Mouse (Mus musculus) limb, embryonic 11.5 days (tissue): ENCODE data around the gene Chrdl2. TPM values are rescaled to one million over a fixed set of nuclear protein-coding genes. Genes with fewer than 3 reads are reported as not detected.
A peak's percentile ranks its signal among the peaks of the same experiment; 100 is the strongest.

Experiments used
- ATAC-seq: fragments of 200-750 bp; cut with Nextera tagmentation; 2 replicates; pipeline ENCODE4 v1.8.0; 2017; ENCODE audit warnings: low read depth; ENCODE audit not compliant: insufficient number of reproducible peaks, low FRiP score, low TSS enrichment
- DNase-seq: peaks from one replicate; pipeline ENCODE4 v3.0.0-alpha.2; 2015; ENCODE audit warnings: low spot score
- H3K27ac ChIP-seq: fragments of 300-500 bp; sonication (generic); replicated peaks from 2 replicates; pipeline ENCODE4 v1.5.1; 2014; ENCODE audit warnings: low read depth, mild to moderate bottlenecking, low read length
- H3K27me3 ChIP-seq: fragments of 300-500 bp; sonication (generic); 2 replicates; pipeline ENCODE4 v1.6.1; 2014; ENCODE audit warnings: mild to moderate bottlenecking, low read length, mixed read lengths; ENCODE audit not compliant: control insufficient read depth, insufficient read depth
- H3K36me3 ChIP-seq: fragments of 300-500 bp; sonication (generic); 2 replicates; pipeline ENCODE4 v1.6.1; 2014; ENCODE audit warnings: mild to moderate bottlenecking, low read length, moderate library complexity, mixed read lengths; ENCODE audit not compliant: control insufficient read depth, insufficient read depth
- H3K4me1 ChIP-seq: fragments of 300-500 bp; sonication (generic); 2 replicates; pipeline ENCODE4 v1.6.1; 2014; ENCODE audit warnings: low read length, mixed read lengths; ENCODE audit not compliant: control insufficient read depth, insufficient read depth
- H3K4me2 ChIP-seq: fragments of 300-500 bp; sonication (generic); 2 replicates; pipeline ENCODE4 v1.6.1; 2014; ENCODE audit warnings: low read depth, mild to moderate bottlenecking, moderate library complexity; ENCODE audit not compliant: severe bottlenecking
- H3K4me3 ChIP-seq: fragments of 300-500 bp; sonication (generic); 2 replicates; pipeline ENCODE4 v1.5.1; 2014; ENCODE audit warnings: low read depth, low read length
- H3K9ac ChIP-seq: fragments of 300-500 bp; sonication (generic); 2 replicates; pipeline ENCODE4 v1.6.1; 2014; ENCODE audit warnings: mild to moderate bottlenecking, low read length
- H3K9me3 ChIP-seq: fragments of 300-500 bp; sonication (generic); 2 replicates; pipeline ENCODE4 v1.6.1; 2016; ENCODE audit warnings: low read length; ENCODE audit not compliant: control insufficient read depth
- WGBS: fragments of 180-500 bp; shearing (Covaris S2); extraction: QIAGEN DNeasy Blood & Tissue Kit; methylation state at CpG from one replicate; pipeline ENCODE4 v1.1.7; 2014; 5-methylcytosine and 5-hydroxymethylcytosine counted together
- polyA plus RNA-seq: library from polyadenylated mRNA; unstranded; fragments of >200 nt; fragmentation: Nextera tagmentation; extraction: Ambion mirVana; gene quantifications from 2 replicates; pipeline ENCODE4 v1.2.1, GENCODE M21; 2014

Gene Chrdl2
- polyA plus RNA-seq, 1 experiment from 2014 or later: 1.2 TPM

DNA sequence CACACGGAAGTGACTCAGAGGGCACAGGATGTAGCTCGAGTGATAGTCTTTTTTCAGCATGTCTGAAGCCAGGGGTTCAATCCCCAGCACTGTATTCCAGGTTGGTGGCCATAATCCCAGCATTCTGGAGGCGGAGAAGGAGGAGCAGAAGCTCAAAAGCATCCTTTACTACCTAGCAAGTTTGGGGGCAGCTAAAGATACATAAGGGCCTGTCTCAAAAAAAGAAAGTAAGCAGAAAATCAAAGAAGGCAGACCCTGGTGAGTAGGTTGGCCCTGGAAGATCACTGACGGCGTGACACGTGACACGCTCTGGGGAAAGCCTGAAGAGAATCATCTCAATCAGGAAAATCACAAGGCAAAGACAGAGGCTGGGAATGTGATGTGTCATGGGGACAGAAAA, 12.8 kb upstream of the Chrdl2 start:
- ATAC-seq: no peak
- no peak for DNase-seq
- Histone ChIP-seq H3K9ac (no peak overlapping the region), H3K36me3 (no peaks in the 10 kb centered on the region), H3K4me1 (no peaks in the 10 kb centered on the region), H3K4me3 (no peak overlapping the region), H3K27ac (no peak overlapping the region), H3K27me3 (no peaks in the 10 kb centered on the region), H3K9me3 (no peaks in the 10 kb centered on the region), H3K4me2 (no peak overlapping the region)
- 85% methylated on average over 7 of the region's 7 CpGs for WGBS

DNA sequence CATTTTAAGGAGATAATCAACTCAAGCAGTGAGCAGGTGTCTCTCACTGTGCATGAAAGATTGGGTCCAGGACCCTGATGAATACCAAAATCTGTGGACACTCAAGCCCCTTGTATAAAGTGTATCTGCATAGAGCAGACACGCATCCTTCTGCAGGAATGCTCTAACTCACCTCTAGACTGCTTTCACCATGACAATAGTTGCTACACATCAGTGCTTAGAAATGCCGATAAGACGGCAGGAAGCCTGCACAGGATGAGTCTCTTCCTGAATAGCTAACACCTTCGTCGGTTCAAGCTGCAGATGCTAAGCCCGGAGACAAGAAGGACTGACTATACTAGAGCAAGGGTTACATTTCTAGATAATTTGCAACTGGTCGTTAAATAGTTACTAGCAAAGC, 10.8 kb upstream of the Chrdl2 start:
- DNase-seq (no peak), ATAC-seq (no peak)
- 76% methylated on average over 7 of the region's 7 CpGs for WGBS
- no peak overlapping the region for H3K4me3 ChIP-seq
- H3K4me2 ChIP-seq: no peak overlapping the region
- no peak overlapping the region for H3K9ac ChIP-seq
- no peaks in the 10 kb centered on the region for H3K9me3 ChIP-seq
- H3K27ac ChIP-seq: no peak overlapping the region
- no peaks in the 10 kb centered on the region for H3K27me3 ChIP-seq
- H3K4me1 ChIP-seq: no peaks in the 10 kb centered on the region
- H3K36me3 ChIP-seq: no peaks in the 10 kb centered on the region

DNA sequence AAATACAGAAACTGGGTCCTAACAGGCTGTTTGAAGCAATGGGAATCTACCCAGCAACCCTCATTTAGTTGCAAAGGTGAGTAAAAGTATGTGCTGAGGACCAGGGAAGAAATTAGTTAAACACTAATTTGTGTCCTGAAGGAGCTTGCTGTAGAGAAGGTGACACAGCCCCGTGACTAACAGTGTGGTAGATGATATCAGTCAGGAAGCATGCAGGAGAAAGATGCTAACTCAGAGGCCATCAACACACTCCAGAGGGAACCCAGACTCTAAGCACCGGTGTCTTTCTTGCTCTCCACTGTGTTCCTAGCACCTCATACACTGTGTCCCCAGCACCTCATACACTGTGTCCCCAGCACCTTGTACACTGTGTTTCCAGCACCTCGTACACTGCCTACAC, 7.3 kb upstream of the Chrdl2 start:
- no peak overlapping the region for H3K27ac ChIP-seq
- no peak overlapping the region for H3K4me3 ChIP-seq
- H3K36me3 ChIP-seq: no peaks in the 10 kb centered on the region
- H3K9me3 ChIP-seq: no peaks in the 10 kb centered on the region
- WGBS: 77% methylated on average over 3 of the region's 3 CpGs
- H3K27me3 ChIP-seq: no peaks in the 10 kb centered on the region; the same call in 1 of the 2 replicates
- H3K9ac ChIP-seq: no peak overlapping the region
- H3K4me2 ChIP-seq: no peak overlapping the region
- no peaks in the 10 kb centered on the region for H3K4me1 ChIP-seq
- DNase-seq (no peak), ATAC-seq (no peak)

DNA sequence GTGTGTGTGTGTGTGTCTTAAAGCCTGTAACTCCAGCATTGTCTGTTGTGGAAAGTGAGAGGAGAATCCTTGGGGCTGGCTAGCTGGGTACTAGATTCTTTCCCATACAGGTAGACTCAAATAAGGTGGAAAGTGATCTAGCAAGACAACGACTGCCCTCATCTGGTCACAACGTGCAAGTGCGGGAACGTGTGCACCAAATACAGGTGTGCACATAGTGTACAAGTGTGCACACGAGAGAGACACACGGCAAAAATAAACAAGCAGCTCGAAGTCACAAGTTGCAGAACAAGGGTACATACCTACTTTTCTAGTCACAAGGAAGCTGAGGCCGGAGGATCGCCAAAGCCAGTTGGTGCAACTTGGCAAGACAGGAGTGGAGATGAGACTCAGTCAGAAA, 2.2 kb upstream of the Chrdl2 start:
- Histone ChIP-seq H3K9me3 (no peaks in the 10 kb centered on the region), H3K27me3 (peaks cover 41% of the 10 kb centered on the region)

DNA sequence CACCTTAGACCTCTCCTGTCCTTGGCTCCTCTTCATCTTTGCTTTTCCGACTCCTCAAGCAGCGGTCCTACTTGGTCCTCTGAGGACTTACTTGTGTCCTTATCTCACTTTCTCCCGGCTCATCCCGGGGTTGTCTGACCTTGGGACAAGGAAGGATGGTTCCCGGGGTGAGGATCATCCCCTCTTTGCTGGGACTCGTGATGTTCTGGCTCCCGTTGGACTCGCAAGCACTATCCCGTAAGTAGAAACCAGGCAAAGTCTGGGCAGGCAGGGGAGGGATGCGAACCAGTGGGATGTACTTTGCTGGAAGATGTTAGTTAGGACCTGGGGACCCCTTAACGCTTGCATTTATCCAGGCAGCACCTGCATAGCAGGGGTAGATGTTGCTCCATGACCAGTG, 439 bp downstream of the Chrdl2 start:
- H3K9me3 ChIP-seq: no peaks in the 10 kb centered on the region
- peaks cover 41% of the 10 kb centered on the region for H3K27me3 ChIP-seq
- no peak for ATAC-seq
- no peak overlapping the region for H3K27ac ChIP-seq
- H3K4me3 ChIP-seq: peak overlapping the region; percentile 39
- H3K36me3 ChIP-seq: no peaks in the 10 kb centered on the region
- 6% methylated on average over 11 of the region's 11 CpGs for WGBS
- H3K9ac ChIP-seq: no peak overlapping the region
- 0 out of 2 replicates have a peak, but pooled peaks cover 3% of the 10 kb centered on the region for H3K4me1 ChIP-seq
- H3K4me2 ChIP-seq: peak overlapping the region; percentile 95; the same call in 1 of the 2 replicates
- DNase-seq: peak; percentile 38

More for the DNA sequence above, 2.2 kb upstream of the Chrdl2 start:
- DNase-seq (peak; percentile 28), ATAC-seq (no peak)
- no peak overlapping the region for H3K4me2 ChIP-seq
- no peaks in the 10 kb centered on the region for H3K4me1 ChIP-seq
- H3K27ac ChIP-seq: no peak overlapping the region
- WGBS: 58% methylated on average over 9 of the region's 9 CpGs
- no peak overlapping the region for H3K4me3 ChIP-seq
- H3K36me3 ChIP-seq: no peaks in the 10 kb centered on the region
- no peak overlapping the region for H3K9ac ChIP-seq

DNA sequence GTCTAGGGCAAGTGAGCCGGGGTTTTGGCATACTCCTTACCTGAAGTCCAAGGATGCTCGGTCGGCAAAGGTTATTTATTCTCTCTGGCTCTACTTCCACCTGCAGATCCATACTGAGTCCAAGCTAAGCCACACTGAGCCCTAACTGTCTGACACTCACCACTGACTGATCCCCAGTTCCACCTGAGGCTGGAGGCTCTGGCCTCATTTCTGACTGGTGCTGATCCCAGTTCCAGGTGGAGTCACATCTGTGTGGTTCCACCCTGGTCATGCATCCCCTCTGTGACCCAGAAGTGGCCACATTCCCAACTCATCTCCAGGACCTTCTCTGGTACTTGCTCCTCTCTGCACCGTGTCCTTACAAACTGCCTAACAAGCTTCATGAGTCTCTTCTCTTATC, 2.8 kb downstream of the Chrdl2 start:
- H3K4me3 ChIP-seq: no peak overlapping the region
- H3K4me2 ChIP-seq: no peak overlapping the region
- H3K4me1 ChIP-seq: 0 out of 2 replicates have a peak, but pooled peaks cover 3% of the 10 kb centered on the region
- no peaks in the 10 kb centered on the region for H3K9me3 ChIP-seq
- ATAC-seq: no peak
- H3K27ac ChIP-seq: no peak overlapping the region
- H3K9ac ChIP-seq: no peak overlapping the region
- WGBS: 92% methylated on average over 4 of the region's 4 CpGs
- H3K27me3 ChIP-seq: peaks cover 41% of the 10 kb centered on the region
- no peak for DNase-seq
- no peaks in the 10 kb centered on the region for H3K36me3 ChIP-seq

DNA sequence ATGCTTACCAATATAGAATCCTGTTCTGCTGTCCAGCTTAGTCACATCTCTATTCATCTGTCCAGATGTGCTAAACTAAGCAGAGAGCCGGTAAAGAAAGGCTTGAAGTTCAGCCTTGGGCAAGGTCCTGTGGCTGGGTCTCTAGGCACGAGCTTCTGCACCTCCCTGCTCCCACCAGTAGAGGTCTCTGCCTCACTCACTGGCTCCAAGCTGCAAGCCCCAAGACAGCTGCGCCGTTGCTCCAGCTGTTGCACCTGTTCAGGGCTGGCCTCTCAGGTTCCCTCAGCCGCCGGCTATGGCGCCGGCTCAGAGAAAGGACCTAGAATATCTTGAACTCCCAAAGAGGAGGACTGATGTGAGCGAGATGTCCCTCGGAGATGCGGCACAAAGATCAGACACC, 3.7 kb downstream of the Chrdl2 start:
- 9% methylated on average over 11 of the region's 11 CpGs for WGBS
- ATAC-seq: peak; percentile 49; the same call in 1 of the 2 replicates
- Histone ChIP-seq H3K4me2 (no peak overlapping the region), H3K36me3 (no peaks in the 10 kb centered on the region), H3K27me3 (peaks cover 37% of the 10 kb centered on the region), H3K9ac (no peak overlapping the region), H3K27ac (no peak overlapping the region), H3K9me3 (no peaks in the 10 kb centered on the region), H3K4me3 (no peak overlapping the region), H3K4me1 (0 out of 2 replicates have a peak, but pooled peaks cover 3% of the 10 kb centered on the region)
- peak; percentile 88 for DNase-seq

DNA sequence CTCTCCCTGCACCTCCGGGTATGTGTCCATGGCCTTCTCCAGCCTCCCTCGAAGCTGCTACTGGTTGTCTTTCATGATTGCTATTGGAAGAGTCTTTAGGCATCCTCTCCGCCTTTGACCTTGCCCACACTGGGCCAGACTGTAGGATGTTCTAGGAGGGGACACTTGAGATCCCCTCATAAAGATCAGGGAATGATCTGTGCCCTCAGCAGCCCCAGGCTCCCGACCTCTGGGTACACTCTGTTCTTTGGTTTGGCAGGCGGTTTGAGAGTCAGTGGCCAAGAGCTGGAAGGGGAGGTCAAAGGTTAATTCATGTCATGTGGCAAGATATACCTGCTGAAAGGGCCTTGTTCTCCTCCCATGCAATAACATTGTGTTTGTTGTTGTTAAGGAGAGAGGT, 4.7 kb downstream of the Chrdl2 start:
- Histone ChIP-seq H3K4me3 (no peak overlapping the region), H3K9me3 (no peaks in the 10 kb centered on the region), H3K9ac (no peak overlapping the region), H3K4me1 (0 out of 2 replicates have a peak, but pooled peaks cover 3% of the 10 kb centered on the region), H3K27me3 (peaks cover 26% of the 10 kb centered on the region), H3K27ac (no peak overlapping the region), H3K36me3 (no peaks in the 10 kb centered on the region), H3K4me2 (no peak overlapping the region)
- ATAC-seq (no peak), DNase-seq (no peak)
- 25% methylated on average over 5 of the region's 5 CpGs for WGBS

DNA sequence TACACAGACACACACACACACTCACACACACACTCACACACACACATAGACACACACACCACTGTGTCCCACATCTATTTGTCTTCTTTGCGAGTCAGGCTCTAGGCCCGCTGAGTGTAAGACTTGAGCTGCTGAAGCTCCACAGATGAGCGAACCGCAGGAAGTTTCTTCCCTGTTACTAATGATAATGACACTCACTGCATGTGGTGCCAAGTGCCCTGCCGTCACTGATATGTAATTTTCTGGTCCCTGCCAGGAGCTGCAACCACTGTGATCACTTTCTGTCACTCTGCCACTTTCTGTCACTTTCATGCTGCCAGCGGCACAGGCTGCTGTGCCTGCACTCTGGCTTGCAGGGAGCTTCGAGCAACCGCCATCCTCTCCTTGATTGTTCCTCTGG, 6.1 kb downstream of the Chrdl2 start:
- WGBS: 48% methylated on average over 8 of the region's 8 CpGs
- Histone ChIP-seq H3K4me3 (no peak overlapping the region), H3K27ac (no peak overlapping the region), H3K27me3 (peaks cover 13% of the 10 kb centered on the region), H3K4me1 (0 out of 2 replicates have a peak, but pooled peaks cover 3% of the 10 kb centered on the region), H3K9ac (no peak overlapping the region), H3K4me2 (no peak overlapping the region), H3K9me3 (no peaks in the 10 kb centered on the region), H3K36me3 (no peaks in the 10 kb centered on the region)
- ATAC-seq (no peak), DNase-seq (no peak)
